Mouse (Mus musculus): Measurements from ENCODE around the gene 2310061I04Rik. TPM values are rescaled to one million over a fixed set of nuclear protein-coding genes. Genes with fewer than 3 reads are reported as not detected.
"Not testable (repeated sequence)": the region's sequence is repeated elsewhere in the genome, so short reads cannot be mapped to it uniquely, and the experiment has no call there.

2310061I04Rik gene
- polyA plus RNA-seq (2014; fragmentation: Nextera tagmentation; extraction: Ambion mirVana): 26.7 and 30.6 TPM in 2 replicates

- under 1% methylated on average over 84 of the region's 86 CpGs for WGBS
- H3K4me2 ChIP-seq (ENCODE audit: low read length): peak within 1 kb of the TSS; percentile 99
- H3K4me1 ChIP-seq (replicated peaks; ENCODE audit: control insufficient read depth, insufficient read depth, low read length): peaks cover 14% of the 10 kb centered on the region
- H3K9me3 ChIP-seq (ENCODE audit: control insufficient read depth, low read length): no peaks in the 10 kb centered on the region
- peak within 1 kb of the TSS; percentile 84 for H3K4me3 ChIP-seq (ENCODE audit: low read depth, low read length)
- H3K36me3 ChIP-seq (ENCODE audit: control insufficient read depth, insufficient read depth, low read length): peaks cover 59% of the 10 kb centered on the region
- peak within 1 kb of the TSS; percentile 79 for H3K9ac ChIP-seq (ENCODE audit: low read length)
- ATAC-seq (replicated peaks; ENCODE audit: low FRiP score, low TSS enrichment, low read depth) (peak; percentile 87), DNase-seq (ENCODE audit: low spot score) (peak; percentile 93)
- H3K27me3 ChIP-seq (replicated peaks; ENCODE audit: control insufficient read depth, insufficient read depth, low read length): no peaks in the 10 kb centered on the region
- H3K27ac ChIP-seq (ENCODE audit: low read depth): peak within 1 kb of the TSS; percentile 82; the same call in 1 of the 2 replicates
Observed at GRCm38 (mm10) chr17:35896781-35897643, at the start of gene 2310061I04Rik. TSS of gene 2310061I04Rik (minus strand) at chr17:35897431.

- Histone ChIP-seq H3K9me3 (ENCODE audit: control insufficient read depth, low read length) (no peaks in the 10 kb centered on the region), H3K4me2 (ENCODE audit: low read length) (no peak overlapping the region), H3K9ac (ENCODE audit: low read length) (no peak overlapping the region), H3K4me1 (replicated peaks; ENCODE audit: control insufficient read depth, insufficient read depth, low read length) (no peaks in the 10 kb centered on the region), H3K4me3 (ENCODE audit: low read depth, low read length) (no peak overlapping the region), H3K27ac (ENCODE audit: low read depth) (no peak overlapping the region), H3K36me3 (ENCODE audit: control insufficient read depth, insufficient read depth, low read length) (no peaks in the 10 kb centered on the region), H3K27me3 (replicated peaks; ENCODE audit: control insufficient read depth, insufficient read depth, low read length) (no peaks in the 10 kb centered on the region)
- DNase-seq (ENCODE audit: low spot score): no peak
- ATAC-seq (replicated peaks; ENCODE audit: low FRiP score, low TSS enrichment, low read depth): no peak
- 55% methylated on average over 1 of the region's 1 CpGs for WGBS
Observed at GRCm38 (mm10) chr17:35939941-35940340, 42.7 kb upstream of the 2310061I04Rik start.

GRCm38 (mm10) chr17:35939108-35939507 is 41.9 kb upstream of the 2310061I04Rik start:
- WGBS: 39% methylated on average over 2 of the region's 2 CpGs
- Histone ChIP-seq H3K36me3 (ENCODE audit: control insufficient read depth, insufficient read depth, low read length) (no peaks in the 10 kb centered on the region), H3K4me1 (replicated peaks; ENCODE audit: control insufficient read depth, insufficient read depth, low read length) (no peaks in the 10 kb centered on the region), H3K27me3 (replicated peaks; ENCODE audit: control insufficient read depth, insufficient read depth, low read length) (no peaks in the 10 kb centered on the region), H3K9me3 (ENCODE audit: control insufficient read depth, low read length) (no peaks in the 10 kb centered on the region), H3K4me3 (ENCODE audit: low read depth, low read length) (no peak overlapping the region), H3K27ac (ENCODE audit: low read depth) (no peak overlapping the region), H3K9ac (ENCODE audit: low read length) (no peak overlapping the region), H3K4me2 (ENCODE audit: low read length) (no peak overlapping the region)
- DNase-seq (ENCODE audit: low spot score): no peak
- ATAC-seq (replicated peaks; ENCODE audit: low FRiP score, low TSS enrichment, low read depth): no peak

- DNase-seq (ENCODE audit: low spot score): peak; percentile 68
- WGBS: 39% methylated on average over 2 of the region's 2 CpGs
- Histone ChIP-seq H3K4me3 (ENCODE audit: low read depth, low read length) (no peak overlapping the region), H3K9me3 (ENCODE audit: control insufficient read depth, low read length) (no peaks in the 10 kb centered on the region), H3K36me3 (ENCODE audit: control insufficient read depth, insufficient read depth, low read length) (no peaks in the 10 kb centered on the region), H3K4me1 (replicated peaks; ENCODE audit: control insufficient read depth, insufficient read depth, low read length) (no peaks in the 10 kb centered on the region), H3K27me3 (replicated peaks; ENCODE audit: control insufficient read depth, insufficient read depth, low read length) (no peaks in the 10 kb centered on the region), H3K4me2 (ENCODE audit: low read length) (no peak overlapping the region), H3K9ac (ENCODE audit: low read length) (no peak overlapping the region), H3K27ac (ENCODE audit: low read depth) (no peak overlapping the region)
- 0 out of 2 replicates have a peak, but pooled peaks have one; percentile 58 for ATAC-seq (replicated peaks; ENCODE audit: low FRiP score, low TSS enrichment, low read depth)
Observed at GRCm38 (mm10) chr17:35937700-35938348, 40.6 kb upstream of the 2310061I04Rik start.

GRCm38 (mm10) chr17:35935763-35936162 is 38.5 kb upstream of the 2310061I04Rik start:
- not testable (repeated sequence) for H3K9me3 ChIP-seq (ENCODE audit: control insufficient read depth, low read length); DNase-seq (ENCODE audit: low spot score); H3K27ac ChIP-seq (ENCODE audit: low read depth); H3K9ac ChIP-seq (ENCODE audit: low read length); H3K27me3 ChIP-seq (replicated peaks; ENCODE audit: control insufficient read depth, insufficient read depth, low read length); H3K4me1 ChIP-seq (replicated peaks; ENCODE audit: control insufficient read depth, insufficient read depth, low read length); H3K4me2 ChIP-seq (ENCODE audit: low read length); H3K4me3 ChIP-seq (ENCODE audit: low read depth, low read length); ATAC-seq (replicated peaks; ENCODE audit: low FRiP score, low TSS enrichment, low read depth); H3K36me3 ChIP-seq (ENCODE audit: control insufficient read depth, insufficient read depth, low read length)
- WGBS: 82% methylated on average over 14 of the region's 14 CpGs

GRCm38 (mm10) chr17:35932608-35933007 is 35.4 kb upstream of the 2310061I04Rik start:
- DNase-seq (ENCODE audit: low spot score): no peak
- Histone ChIP-seq H3K4me1 (replicated peaks; ENCODE audit: control insufficient read depth, insufficient read depth, low read length) (no peaks in the 10 kb centered on the region), H3K9me3 (ENCODE audit: control insufficient read depth, low read length) (no peaks in the 10 kb centered on the region), H3K36me3 (ENCODE audit: control insufficient read depth, insufficient read depth, low read length) (peaks cover 40% of the 10 kb centered on the region), H3K4me2 (ENCODE audit: low read length) (no peak overlapping the region), H3K9ac (ENCODE audit: low read length) (no peak overlapping the region), H3K27ac (ENCODE audit: low read depth) (no peak overlapping the region), H3K4me3 (ENCODE audit: low read depth, low read length) (no peak overlapping the region), H3K27me3 (replicated peaks; ENCODE audit: control insufficient read depth, insufficient read depth, low read length) (no peaks in the 10 kb centered on the region)
- WGBS: 77% methylated on average over 4 of the region's 4 CpGs
- ATAC-seq (replicated peaks; ENCODE audit: low FRiP score, low TSS enrichment, low read depth): no peak

GRCm38 (mm10) chr17:35930627-35931026 is 33.4 kb upstream of the 2310061I04Rik start:
- ATAC-seq (replicated peaks; ENCODE audit: low FRiP score, low TSS enrichment, low read depth) (no peak), DNase-seq (ENCODE audit: low spot score) (no peak)
- no peaks in the 10 kb centered on the region for H3K27me3 ChIP-seq (replicated peaks; ENCODE audit: control insufficient read depth, insufficient read depth, low read length)
- no peak overlapping the region for H3K27ac ChIP-seq (ENCODE audit: low read depth)
- H3K4me1 ChIP-seq (replicated peaks; ENCODE audit: control insufficient read depth, insufficient read depth, low read length): no peaks in the 10 kb centered on the region
- H3K36me3 ChIP-seq (ENCODE audit: control insufficient read depth, insufficient read depth, low read length): peaks cover 58% of the 10 kb centered on the region
- no peak overlapping the region for H3K9ac ChIP-seq (ENCODE audit: low read length)
- no peaks in the 10 kb centered on the region for H3K9me3 ChIP-seq (ENCODE audit: control insufficient read depth, low read length)
- no peak overlapping the region for H3K4me3 ChIP-seq (ENCODE audit: low read depth, low read length)
- H3K4me2 ChIP-seq (ENCODE audit: low read length): no peak overlapping the region
- WGBS: 96% methylated on average over 12 of the region's 12 CpGs

GRCm38 (mm10) chr17:35929534-35929933 is 32.3 kb upstream of the 2310061I04Rik start:
- H3K9ac ChIP-seq (ENCODE audit: low read length): no peak overlapping the region

More at GRCm38 (mm10) chr17:35929534-35929933, 32.3 kb upstream of the 2310061I04Rik start:
- no peaks in the 10 kb centered on the region for H3K27me3 ChIP-seq (replicated peaks; ENCODE audit: control insufficient read depth, insufficient read depth, low read length)
- no peaks in the 10 kb centered on the region for H3K9me3 ChIP-seq (ENCODE audit: control insufficient read depth, low read length)
- H3K4me2 ChIP-seq (ENCODE audit: low read length): no peak overlapping the region
- DNase-seq (ENCODE audit: low spot score): no peak
- WGBS: 91% methylated on average over 2 of the region's 2 CpGs
- no peak for ATAC-seq (replicated peaks; ENCODE audit: low FRiP score, low TSS enrichment, low read depth)
- peaks cover 69% of the 10 kb centered on the region for H3K36me3 ChIP-seq (ENCODE audit: control insufficient read depth, insufficient read depth, low read length)
- H3K4me1 ChIP-seq (replicated peaks; ENCODE audit: control insufficient read depth, insufficient read depth, low read length): no peaks in the 10 kb centered on the region
- no peak overlapping the region for H3K27ac ChIP-seq (ENCODE audit: low read depth)
- H3K4me3 ChIP-seq (ENCODE audit: low read depth, low read length): no peak overlapping the region
